Mouse (Mus musculus): ENCODE measurements at regions not wholly inside any gene's neighbourhood (a gene's known extent, or its start where the extent isn't known, plus 50 kb on each side); places are given as distances from the start of the nearest gene placed in this dataset.
A peak's percentile ranks its signal among the peaks of the same experiment; 100 is the strongest.

GRCm38 (mm10) chrX:58445624-58446323 is 423.3 kb downstream of the Zic3 start:
- DNase-seq = no peak
- TF ChIP-seq EP300 (IDR thresholded peaks at IDR 0.05; ENCODE audit: low read depth) = no peak
- no peak for TF ChIP-seq CTCF (IDR thresholded peaks at IDR 0.05; ENCODE audit: low read depth)
- Histone ChIP-seq H3K36me3 (replicated peaks; ENCODE audit: insufficient read depth, low read length) (no peaks in the 10 kb centered on the region), H3K4me3 (ENCODE audit: low read depth, low read length) (no peak overlapping the region), H3K27me3 (ENCODE audit: insufficient read depth, low read length) (no peaks in the 10 kb centered on the region), H3K4me1 (ENCODE audit: insufficient read depth) (no peaks in the 10 kb centered on the region), H3K27ac (ENCODE audit: low read depth) (no peak overlapping the region), H3K9ac (replicated peaks) (no peak overlapping the region), H3K9me3 (ENCODE audit: low read length) (no peaks in the 10 kb centered on the region), H3K4me2 (ENCODE audit: low read depth, low read length) (no peak overlapping the region)
- ATAC-seq = no peak
- 66% methylated on average over 4 of the region's 4 CpGs for WGBS (ENCODE audit: insufficient replicate concordance)

DNA sequence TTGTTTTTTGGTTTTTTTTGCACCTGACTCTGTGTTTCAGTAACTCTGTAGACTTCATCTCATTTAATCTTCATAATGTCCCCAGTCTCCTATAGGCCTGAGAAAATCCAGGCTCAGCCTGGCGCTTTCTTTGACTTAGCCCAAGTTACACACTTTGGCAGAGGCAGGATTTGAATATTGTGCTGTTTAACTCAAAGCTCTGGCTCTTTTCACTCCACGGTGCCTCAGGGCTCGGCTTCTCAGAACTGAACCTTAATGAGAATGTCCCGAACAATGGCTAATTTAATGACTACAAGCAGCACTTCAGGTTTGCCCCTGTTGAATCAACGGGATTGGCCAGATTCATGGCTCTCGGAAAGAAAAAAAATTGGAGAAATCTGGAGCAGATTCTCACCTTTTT is 425.1 kb downstream of the Zic3 start:
- DNase-seq (no peak), ATAC-seq (no peak)
- Histone ChIP-seq H3K4me3 (ENCODE audit: low read depth, low read length) (no peak overlapping the region), H3K27me3 (ENCODE audit: insufficient read depth, low read length) (no peaks in the 10 kb centered on the region), H3K4me1 (ENCODE audit: insufficient read depth) (no peaks in the 10 kb centered on the region), H3K27ac (ENCODE audit: low read depth) (no peak overlapping the region), H3K9me3 (ENCODE audit: low read length) (no peaks in the 10 kb centered on the region), H3K4me2 (ENCODE audit: low read depth, low read length) (no peak overlapping the region), H3K9ac (replicated peaks) (no peak overlapping the region), H3K36me3 (replicated peaks; ENCODE audit: insufficient read depth, low read length) (no peaks in the 10 kb centered on the region)
- TF ChIP-seq EP300 (IDR thresholded peaks at IDR 0.05; ENCODE audit: low read depth) (no peak), CTCF (IDR thresholded peaks at IDR 0.05; ENCODE audit: low read depth) (no peak)
- 76% methylated on average over 6 of the region's 6 CpGs for WGBS (ENCODE audit: insufficient replicate concordance)

- TF ChIP-seq EP300 (IDR thresholded peaks at IDR 0.05; ENCODE audit: low read depth) (no peak), CTCF (IDR thresholded peaks at IDR 0.05; ENCODE audit: low read depth) (no peak)
- Histone ChIP-seq H3K4me3 (ENCODE audit: low read depth, low read length) (no peak overlapping the region), H3K9me3 (ENCODE audit: low read length) (no peaks in the 10 kb centered on the region), H3K4me1 (ENCODE audit: insufficient read depth) (no peaks in the 10 kb centered on the region), H3K27me3 (ENCODE audit: insufficient read depth, low read length) (peaks cover 2% of the 10 kb centered on the region; the same call in 1 of the 2 replicates), H3K36me3 (replicated peaks; ENCODE audit: insufficient read depth, low read length) (no peaks in the 10 kb centered on the region), H3K9ac (replicated peaks) (no peak overlapping the region), H3K27ac (ENCODE audit: low read depth) (no peak overlapping the region), H3K4me2 (ENCODE audit: low read depth, low read length) (no peak overlapping the region)
- ATAC-seq = no peak
- DNase-seq = no peak
- WGBS (ENCODE audit: insufficient replicate concordance) = 72% methylated on average over 6 of the region's 6 CpGs
These were observed 439.5 kb upstream of the 4930550L24Rik start for GRCm38 (mm10) chrX:58469683-58470082.

DNA sequence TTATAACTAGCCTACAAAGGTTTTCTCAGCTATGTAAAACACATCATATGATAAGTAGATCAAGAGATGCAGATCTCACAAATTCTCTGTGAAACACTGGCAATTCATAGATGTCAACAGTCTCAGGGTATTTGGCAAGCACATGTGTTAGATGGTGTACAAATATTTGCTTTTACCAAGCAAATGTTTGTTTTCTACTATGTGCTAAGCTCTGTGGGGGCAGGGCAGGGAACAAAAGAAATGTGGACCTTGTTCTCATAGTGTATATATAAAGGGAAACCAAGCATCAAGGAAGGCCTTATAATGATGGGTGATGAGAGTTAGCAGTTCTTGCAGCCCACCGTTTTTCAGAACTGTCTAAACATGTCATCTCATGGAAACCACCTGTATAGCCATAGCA is 438.2 kb upstream of the 4930550L24Rik start:
- H3K36me3 ChIP-seq (replicated peaks; ENCODE audit: insufficient read depth, low read length) = no peaks in the 10 kb centered on the region
- ATAC-seq = no peak
- 42% methylated on average over 1 of the region's 1 CpGs for WGBS (ENCODE audit: insufficient replicate concordance)

GRCm38 (mm10) chrX:58490861-58491260 is 418.3 kb upstream of the 4930550L24Rik start:
- DNase-seq (no peak), ATAC-seq (no peak)
- Histone ChIP-seq H3K36me3 (replicated peaks; ENCODE audit: insufficient read depth, low read length) (no peaks in the 10 kb centered on the region), H3K9me3 (ENCODE audit: low read length) (no peaks in the 10 kb centered on the region), H3K4me1 (ENCODE audit: insufficient read depth) (no peaks in the 10 kb centered on the region), H3K4me2 (ENCODE audit: low read depth, low read length) (no peak overlapping the region), H3K9ac (replicated peaks) (no peak overlapping the region), H3K27me3 (ENCODE audit: insufficient read depth, low read length) (no peaks in the 10 kb centered on the region), H3K4me3 (ENCODE audit: low read depth, low read length) (no peak overlapping the region), H3K27ac (ENCODE audit: low read depth) (no peak overlapping the region)
- 15% methylated on average over 2 of the region's 2 CpGs for WGBS (ENCODE audit: insufficient replicate concordance)
- TF ChIP-seq EP300 (IDR thresholded peaks at IDR 0.05; ENCODE audit: low read depth) (no peak), CTCF (IDR thresholded peaks at IDR 0.05; ENCODE audit: low read depth) (peak; percentile 67)

More for the DNA sequence above, 438.2 kb upstream of the 4930550L24Rik start:
- H3K27ac ChIP-seq (ENCODE audit: low read depth) = no peak overlapping the region
- H3K9me3 ChIP-seq (ENCODE audit: low read length) = no peaks in the 10 kb centered on the region
- no peak overlapping the region for H3K9ac ChIP-seq (replicated peaks)
- no peak for TF ChIP-seq CTCF (IDR thresholded peaks at IDR 0.05; ENCODE audit: low read depth)
- TF ChIP-seq EP300 (IDR thresholded peaks at IDR 0.05; ENCODE audit: low read depth) = no peak
- no peak overlapping the region for H3K4me3 ChIP-seq (ENCODE audit: low read depth, low read length)
- H3K4me2 ChIP-seq (ENCODE audit: low read depth, low read length) = no peak overlapping the region
- H3K27me3 ChIP-seq (ENCODE audit: insufficient read depth, low read length) = no peaks in the 10 kb centered on the region; the same call in 1 of the 2 replicates
- H3K4me1 ChIP-seq (ENCODE audit: insufficient read depth) = no peaks in the 10 kb centered on the region
- no peak for DNase-seq

GRCm38 (mm10) chrX:58503573-58503972 is 405.6 kb upstream of the 4930550L24Rik start:
- no peak overlapping the region for H3K4me2 ChIP-seq (ENCODE audit: low read depth, low read length)
- no peak for ATAC-seq
- H3K9ac ChIP-seq (replicated peaks) = no peak overlapping the region
- no peak overlapping the region for H3K4me3 ChIP-seq (ENCODE audit: low read depth, low read length)
- no peaks in the 10 kb centered on the region for H3K36me3 ChIP-seq (replicated peaks; ENCODE audit: insufficient read depth, low read length)
- H3K4me1 ChIP-seq (ENCODE audit: insufficient read depth) = no peaks in the 10 kb centered on the region
- no peak for DNase-seq
- no peaks in the 10 kb centered on the region for H3K27me3 ChIP-seq (ENCODE audit: insufficient read depth, low read length)
- 64% methylated on average over 1 of the region's 1 CpGs for WGBS (ENCODE audit: insufficient replicate concordance)
- TF ChIP-seq EP300 (IDR thresholded peaks at IDR 0.05; ENCODE audit: low read depth) (no peak), CTCF (IDR thresholded peaks at IDR 0.05; ENCODE audit: low read depth) (no peak)
- H3K9me3 ChIP-seq (ENCODE audit: low read length) = no peaks in the 10 kb centered on the region
- H3K27ac ChIP-seq (ENCODE audit: low read depth) = no peak overlapping the region
